Mouse (Mus musculus): ENCODE measurements at regions not wholly inside any gene's neighbourhood (a gene's known extent, or its start where the extent isn't known, plus 50 kb on each side); places are given as distances from the start of the nearest gene placed in this dataset.

DNA sequence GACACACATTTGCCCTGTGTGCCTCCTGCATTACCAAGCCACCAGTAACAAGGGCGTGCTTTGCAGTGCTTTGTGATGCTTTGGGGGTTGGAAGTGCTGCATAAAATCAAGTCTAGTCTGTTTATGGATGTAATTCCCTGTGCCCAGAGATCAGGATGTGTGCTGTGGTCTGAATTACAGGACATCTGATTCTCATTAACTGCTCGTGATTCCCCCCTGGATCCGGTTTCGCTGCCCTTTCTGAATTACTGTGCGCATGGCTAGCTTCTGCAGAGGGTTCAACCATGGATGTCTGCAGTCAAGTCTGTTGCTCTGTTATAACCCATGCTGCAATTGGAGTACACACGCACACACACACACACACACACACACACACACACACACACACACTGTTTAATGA, 52.5 kb upstream of the Magi1 start:
- DNase-seq (ENCODE audit: inconsistent ontology term), result peak; percentile 36

Data from Muller cell, postnatal 12 days (primary cell).